Mouse (Mus musculus): Measurements from ENCODE around the gene Zfp672. TPM values are rescaled to one million over a fixed set of nuclear protein-coding genes. Genes with fewer than 3 reads are reported as not detected.

Gene Zfp672
- polyA plus RNA-seq, 1 experiment from 2014 or later: 50.6 TPM

DNA sequence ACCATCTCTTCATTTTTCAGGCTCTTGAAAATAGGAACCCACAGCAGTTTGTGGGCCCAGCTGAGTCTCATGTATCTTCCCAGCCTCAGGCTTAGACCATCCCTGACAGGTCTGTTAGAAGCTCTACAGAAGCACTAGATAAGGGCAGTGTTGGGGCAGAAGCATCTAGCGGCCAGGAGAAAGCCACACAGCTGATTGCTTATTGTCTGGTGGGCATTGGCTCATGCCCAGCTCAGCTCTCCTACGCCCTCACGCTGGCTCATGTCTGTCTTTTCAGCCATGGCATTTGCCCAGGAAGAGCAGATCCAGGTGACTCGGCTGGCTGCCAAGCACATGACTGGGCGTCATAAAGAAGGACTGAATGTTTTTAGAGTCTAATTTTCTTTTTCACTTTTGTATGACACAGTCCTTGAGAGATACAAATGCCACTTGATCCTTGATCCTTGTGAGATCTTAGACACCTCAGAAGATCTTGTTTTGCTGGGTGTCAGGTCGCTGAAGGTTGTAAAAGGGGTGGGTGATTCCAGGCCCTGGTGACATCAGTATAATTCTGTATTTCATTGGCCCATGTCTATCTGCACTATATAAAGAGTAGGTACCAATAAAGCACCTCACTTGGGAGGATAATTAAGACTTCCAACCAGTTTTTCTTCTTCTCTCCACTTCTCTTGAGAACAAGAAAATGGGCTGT lies 27.9 kb upstream of the Zfp672 start:
- Histone ChIP-seq H3K4me3 (ENCODE audit: low read depth, low read length) (no peak overlapping the region), H3K27me3 (replicated peaks; ENCODE audit: control insufficient read depth, insufficient read depth, low read length) (no peaks in the 10 kb centered on the region), H3K4me1 (replicated peaks; ENCODE audit: control insufficient read depth, insufficient read depth, low read length) (peaks cover 11% of the 10 kb centered on the region), H3K36me3 (ENCODE audit: control insufficient read depth, insufficient read depth, low read length) (no peaks in the 10 kb centered on the region), H3K9ac (ENCODE audit: low read depth, low read length) (no peak overlapping the region), H3K9me3 (ENCODE audit: control insufficient read depth, low read length) (no peaks in the 10 kb centered on the region), H3K4me2 (no peak overlapping the region), H3K27ac (ENCODE audit: low read depth, low read length) (no peak overlapping the region)
- 75% methylated on average over 6 of the region's 6 CpGs for WGBS
- ATAC-seq (replicated peaks; ENCODE audit: low FRiP score) (no peak), DNase-seq (ENCODE audit: low spot score) (no peak)

DNA sequence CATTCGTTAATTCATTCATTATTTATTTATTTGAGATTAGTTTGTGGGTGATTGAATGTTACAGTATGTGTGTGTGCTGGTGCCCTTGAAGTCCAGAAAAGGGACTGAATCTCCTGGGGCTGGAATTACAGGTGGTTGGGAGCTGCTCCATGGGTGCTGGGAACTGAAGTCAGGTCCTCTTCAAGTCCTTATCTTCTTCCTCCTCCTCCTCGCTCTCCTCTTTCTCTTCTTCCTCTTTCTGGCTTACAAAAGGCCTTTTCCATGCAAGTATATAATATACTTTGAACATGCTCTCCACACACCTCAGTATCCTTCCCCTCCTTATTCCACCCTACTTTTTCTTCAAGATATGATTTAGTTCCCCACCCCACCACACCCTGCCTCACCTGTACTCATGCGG lies 26.9 kb upstream of the Zfp672 start:
- Histone ChIP-seq H3K27me3 (replicated peaks; ENCODE audit: control insufficient read depth, insufficient read depth, low read length) (no peaks in the 10 kb centered on the region), H3K4me1 (replicated peaks; ENCODE audit: control insufficient read depth, insufficient read depth, low read length) (peaks cover 14% of the 10 kb centered on the region), H3K4me2 (no peak overlapping the region), H3K4me3 (ENCODE audit: low read depth, low read length) (no peak overlapping the region), H3K9me3 (ENCODE audit: control insufficient read depth, low read length) (no peaks in the 10 kb centered on the region), H3K27ac (ENCODE audit: low read depth, low read length) (no peak overlapping the region), H3K36me3 (ENCODE audit: control insufficient read depth, insufficient read depth, low read length) (no peaks in the 10 kb centered on the region), H3K9ac (ENCODE audit: low read depth, low read length) (no peak overlapping the region)
- WGBS: 78% methylated on average over 3 of the region's 3 CpGs
- no peak for ATAC-seq (replicated peaks; ENCODE audit: low FRiP score)
- DNase-seq (ENCODE audit: low spot score): no peak

DNA sequence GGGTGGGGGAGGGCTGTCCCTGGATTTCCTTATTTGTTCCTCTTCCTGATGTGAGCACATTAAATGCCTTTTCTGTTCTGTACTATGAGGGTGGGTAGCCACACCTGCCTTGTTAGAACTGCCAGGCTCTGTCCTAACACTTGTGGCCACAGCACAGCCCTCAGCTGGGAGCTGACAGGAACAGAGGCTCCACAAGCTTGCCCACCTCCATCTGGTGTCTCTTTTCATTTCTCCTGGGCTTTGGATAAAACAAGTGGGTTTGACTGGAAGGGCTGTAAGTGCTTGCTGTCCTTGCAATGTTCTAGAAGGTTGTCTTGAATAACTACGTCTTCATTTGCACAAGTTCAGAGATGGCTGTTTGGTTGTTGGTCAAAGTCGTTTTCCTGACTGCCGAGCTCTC lies 24.8 kb upstream of the Zfp672 start:
- peaks cover 2% of the 10 kb centered on the region; the same call in 1 of the 2 replicates for H3K36me3 ChIP-seq (ENCODE audit: control insufficient read depth, insufficient read depth, low read length)
- H3K27ac ChIP-seq (ENCODE audit: low read depth, low read length): no peak overlapping the region
- no peaks in the 10 kb centered on the region for H3K27me3 ChIP-seq (replicated peaks; ENCODE audit: control insufficient read depth, insufficient read depth, low read length)
- DNase-seq (ENCODE audit: low spot score) (no peak), ATAC-seq (replicated peaks; ENCODE audit: low FRiP score) (no peak)
- peaks cover 23% of the 10 kb centered on the region for H3K4me1 ChIP-seq (replicated peaks; ENCODE audit: control insufficient read depth, insufficient read depth, low read length)
- H3K9me3 ChIP-seq (ENCODE audit: control insufficient read depth, low read length): no peaks in the 10 kb centered on the region
- no peak overlapping the region for H3K4me2 ChIP-seq
- no peak overlapping the region for H3K4me3 ChIP-seq (ENCODE audit: low read depth, low read length)
- 81% methylated on average over 3 of the region's 3 CpGs for WGBS
- no peak overlapping the region for H3K9ac ChIP-seq (ENCODE audit: low read depth, low read length)

DNA sequence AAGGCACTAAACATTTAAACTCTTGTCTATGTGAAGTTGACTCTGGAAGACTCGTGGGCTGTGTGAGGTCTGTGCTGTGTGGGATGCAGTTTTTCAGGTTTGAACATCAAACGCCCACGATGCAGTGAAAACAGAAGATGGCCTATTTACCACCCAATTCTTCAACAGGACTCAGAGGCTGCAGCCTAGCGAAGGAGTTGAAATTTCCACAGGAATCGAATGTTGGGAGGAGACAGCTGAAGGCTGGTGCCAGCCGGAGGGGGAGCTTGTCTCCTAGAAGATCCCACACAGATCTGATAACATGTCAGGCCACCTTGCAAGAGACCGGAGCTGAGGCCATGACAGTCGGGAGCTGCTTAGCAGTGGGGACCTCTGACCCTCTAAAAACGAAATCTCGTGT lies 24.3 kb upstream of the Zfp672 start:
- no peaks in the 10 kb centered on the region for H3K27me3 ChIP-seq (replicated peaks; ENCODE audit: control insufficient read depth, insufficient read depth, low read length)
- 55% methylated on average over 10 of the region's 10 CpGs for WGBS
- no peak overlapping the region for H3K4me3 ChIP-seq (ENCODE audit: low read depth, low read length)
- H3K4me1 ChIP-seq (replicated peaks; ENCODE audit: control insufficient read depth, insufficient read depth, low read length): peaks cover 23% of the 10 kb centered on the region
- DNase-seq (ENCODE audit: low spot score) (no peak), ATAC-seq (replicated peaks; ENCODE audit: low FRiP score) (no peak)
- H3K9me3 ChIP-seq (ENCODE audit: control insufficient read depth, low read length): no peaks in the 10 kb centered on the region
- peaks cover 2% of the 10 kb centered on the region; the same call in 1 of the 2 replicates for H3K36me3 ChIP-seq (ENCODE audit: control insufficient read depth, insufficient read depth, low read length)
- no peak overlapping the region for H3K27ac ChIP-seq (ENCODE audit: low read depth, low read length)
- H3K4me2 ChIP-seq: no peak overlapping the region
- H3K9ac ChIP-seq (ENCODE audit: low read depth, low read length): peak overlapping the region; percentile 16; the same call in 1 of the 2 replicates

DNA sequence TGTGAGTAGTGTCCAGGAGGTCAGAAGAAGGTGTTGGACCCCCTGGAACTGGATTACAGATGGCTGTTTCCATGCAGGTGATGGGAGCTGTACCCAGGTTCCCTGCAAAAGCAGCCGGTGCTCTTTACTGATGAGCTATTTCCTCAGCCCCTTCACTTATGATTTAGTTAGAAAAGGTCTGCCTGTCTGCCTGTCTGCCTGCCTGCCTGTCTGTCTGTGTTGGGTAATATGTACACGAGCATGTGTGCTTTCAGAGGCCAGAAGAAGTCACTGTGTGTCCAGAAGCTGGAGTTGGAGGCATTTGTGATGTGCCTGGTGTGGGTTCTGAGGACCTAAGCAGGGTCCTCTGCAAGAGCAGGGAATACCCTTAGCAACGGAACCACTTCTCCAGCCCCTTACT lies 23.6 kb upstream of the Zfp672 start:
- H3K9ac ChIP-seq (ENCODE audit: low read depth, low read length): peak overlapping the region; percentile 47
- no peak for DNase-seq (ENCODE audit: low spot score)
- peak overlapping the region; percentile 93 for H3K27ac ChIP-seq (ENCODE audit: low read depth, low read length)
- WGBS: 63% methylated on average over 3 of the region's 3 CpGs
- peak overlapping the region; percentile 54 for H3K4me2 ChIP-seq
- no peak for ATAC-seq (replicated peaks; ENCODE audit: low FRiP score)
- H3K27me3 ChIP-seq (replicated peaks; ENCODE audit: control insufficient read depth, insufficient read depth, low read length): no peaks in the 10 kb centered on the region
- H3K36me3 ChIP-seq (ENCODE audit: control insufficient read depth, insufficient read depth, low read length): peaks cover 2% of the 10 kb centered on the region; the same call in 1 of the 2 replicates
- no peak overlapping the region for H3K4me3 ChIP-seq (ENCODE audit: low read depth, low read length)
- no peaks in the 10 kb centered on the region for H3K9me3 ChIP-seq (ENCODE audit: control insufficient read depth, low read length)
- H3K4me1 ChIP-seq (replicated peaks; ENCODE audit: control insufficient read depth, insufficient read depth, low read length): peaks cover 23% of the 10 kb centered on the region

DNA sequence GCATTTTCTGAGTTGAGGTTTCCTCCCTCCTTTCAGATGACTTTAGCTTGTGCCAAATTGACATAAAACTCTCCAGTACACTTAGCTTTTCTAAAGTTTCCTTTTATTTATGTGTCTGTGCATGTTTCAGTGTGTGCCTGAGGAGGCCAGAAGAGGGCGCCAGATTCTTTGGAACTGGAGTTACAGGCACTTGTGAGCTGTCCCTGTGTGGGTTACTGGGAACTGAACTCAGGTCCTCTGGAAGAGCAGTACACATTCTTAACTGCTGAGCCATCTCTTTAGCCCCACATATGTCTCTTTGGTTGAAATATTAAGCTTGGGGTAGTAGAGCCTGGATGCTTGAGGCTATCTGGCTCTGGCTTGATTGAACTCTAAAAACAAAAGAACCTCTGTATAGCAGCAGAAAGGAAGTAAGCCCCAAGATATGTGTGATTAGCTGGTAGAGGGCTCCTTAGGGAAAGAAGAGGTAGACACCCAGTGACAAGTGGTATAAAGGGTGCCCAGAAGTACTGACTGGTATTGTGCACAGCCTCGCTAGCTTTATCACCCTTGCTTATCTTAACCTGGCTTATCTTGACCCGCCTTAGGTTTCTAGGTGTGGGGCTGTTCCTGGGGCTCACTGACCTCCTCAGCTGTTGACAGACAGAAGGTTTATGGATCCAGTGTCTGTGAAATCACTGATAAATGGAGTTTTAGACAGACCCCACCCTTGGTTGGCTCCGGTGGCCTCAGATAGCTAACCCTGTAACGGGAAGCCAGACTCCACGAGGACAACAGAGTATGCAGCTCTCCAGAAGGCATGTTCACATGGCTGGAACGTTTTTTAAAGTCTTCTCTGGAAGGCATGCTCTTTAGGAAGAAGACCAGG lies 22.8 kb upstream of the Zfp672 start:
- Histone ChIP-seq H3K36me3 (ENCODE audit: control insufficient read depth, insufficient read depth, low read length) (peaks cover 2% of the 10 kb centered on the region; the same call in 1 of the 2 replicates), H3K27ac (ENCODE audit: low read depth, low read length) (peak overlapping the region; percentile 93), H3K27me3 (replicated peaks; ENCODE audit: control insufficient read depth, insufficient read depth, low read length) (no peaks in the 10 kb centered on the region), H3K9me3 (ENCODE audit: control insufficient read depth, low read length) (no peaks in the 10 kb centered on the region), H3K4me2 (peak overlapping the region; percentile 54), H3K9ac (ENCODE audit: low read depth, low read length) (peak overlapping the region; percentile 47), H3K4me3 (ENCODE audit: low read depth, low read length) (no peak overlapping the region), H3K4me1 (replicated peaks; ENCODE audit: control insufficient read depth, insufficient read depth, low read length) (peaks cover 23% of the 10 kb centered on the region)
- DNase-seq (ENCODE audit: low spot score) (peak; percentile 47), ATAC-seq (replicated peaks; ENCODE audit: low FRiP score) (peak; percentile 95)
- 16% methylated on average over 7 of the region's 7 CpGs for WGBS

DNA sequence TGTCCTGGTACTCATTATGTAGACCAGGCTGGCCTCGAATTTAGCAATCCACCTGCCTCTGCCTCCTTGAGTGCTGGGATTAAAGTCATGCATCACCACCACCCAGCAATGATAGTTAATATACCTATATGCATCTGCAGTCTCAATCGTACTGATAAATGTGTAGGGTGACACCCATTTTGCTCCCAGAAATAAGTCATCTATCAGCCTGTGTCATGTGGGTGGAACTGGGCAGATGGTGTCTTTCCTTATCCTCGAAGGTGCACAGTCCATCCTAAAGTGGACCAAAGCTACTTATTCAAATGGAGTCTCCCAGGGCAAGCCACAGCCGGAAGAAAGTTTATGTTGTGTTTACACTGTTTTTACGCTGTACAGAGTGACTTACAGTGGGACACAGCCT lies 21.0 kb upstream of the Zfp672 start:
- DNase-seq (ENCODE audit: low spot score): no peak
- Histone ChIP-seq H3K4me3 (ENCODE audit: low read depth, low read length) (no peak overlapping the region), H3K9me3 (ENCODE audit: control insufficient read depth, low read length) (no peaks in the 10 kb centered on the region), H3K4me1 (replicated peaks; ENCODE audit: control insufficient read depth, insufficient read depth, low read length) (peaks cover 23% of the 10 kb centered on the region), H3K27ac (ENCODE audit: low read depth, low read length) (peak overlapping the region; percentile 66), H3K9ac (ENCODE audit: low read depth, low read length) (no peak overlapping the region), H3K36me3 (ENCODE audit: control insufficient read depth, insufficient read depth, low read length) (peaks cover 10% of the 10 kb centered on the region; the same call in 1 of the 2 replicates), H3K27me3 (replicated peaks; ENCODE audit: control insufficient read depth, insufficient read depth, low read length) (no peaks in the 10 kb centered on the region), H3K4me2 (0 out of 2 replicates have a peak overlapping the region, but pooled peaks have one; percentile 18)
- ATAC-seq (replicated peaks; ENCODE audit: low FRiP score): peak; percentile 61
- WGBS: 63% methylated on average over 5 of the region's 5 CpGs

DNA sequence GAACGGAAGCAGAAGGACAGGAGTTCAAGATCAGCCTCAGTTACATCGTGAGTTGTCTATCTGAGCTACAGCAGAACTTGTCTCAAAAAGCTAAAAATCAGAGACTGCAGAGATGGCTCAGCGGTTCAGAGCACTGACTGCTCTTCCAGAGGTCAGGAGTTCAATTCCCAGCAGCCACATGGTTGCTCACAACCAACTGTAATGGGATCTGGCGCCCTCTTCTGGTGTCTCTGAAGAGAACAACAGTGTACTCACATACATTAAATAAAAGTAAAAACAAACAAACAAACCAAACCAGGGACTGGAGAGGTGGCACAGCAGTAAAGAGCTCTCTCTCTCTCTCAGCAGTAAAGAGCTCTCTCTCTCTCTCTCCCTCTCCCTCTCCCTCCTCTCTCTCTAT lies 20.5 kb upstream of the Zfp672 start:
- Histone ChIP-seq H3K9ac (ENCODE audit: low read depth, low read length) (no peak overlapping the region), H3K4me1 (replicated peaks; ENCODE audit: control insufficient read depth, insufficient read depth, low read length) (peaks cover 23% of the 10 kb centered on the region), H3K27me3 (replicated peaks; ENCODE audit: control insufficient read depth, insufficient read depth, low read length) (no peaks in the 10 kb centered on the region), H3K36me3 (ENCODE audit: control insufficient read depth, insufficient read depth, low read length) (peaks cover 12% of the 10 kb centered on the region; the same call in 1 of the 2 replicates), H3K9me3 (ENCODE audit: control insufficient read depth, low read length) (no peaks in the 10 kb centered on the region), H3K4me3 (ENCODE audit: low read depth, low read length) (no peak overlapping the region), H3K27ac (ENCODE audit: low read depth, low read length) (peak overlapping the region; percentile 62), H3K4me2 (0 out of 2 replicates have a peak overlapping the region, but pooled peaks have one; percentile 18)
- 70% methylated on average over 4 of the region's 4 CpGs for WGBS
- DNase-seq (ENCODE audit: low spot score): no peak
- no peak for ATAC-seq (replicated peaks; ENCODE audit: low FRiP score)
